Mouse (Mus musculus) adrenal gland, adult 8-10 months (tissue): Measurements from ENCODE around the gene Olfr589. TPM values are rescaled to one million over a fixed set of nuclear protein-coding genes. Genes with fewer than 3 reads are reported as not detected.
"Not testable (repeated sequence)": the region's sequence is repeated elsewhere in the genome, so short reads cannot be mapped to it uniquely, and the experiment has no call there.

Source experiments
- DNase-seq: peaks from one replicate; pipeline ENCODE4 v3.0.0; 2022
- total RNA-seq, 4 experiments: library from RNA; stranded (reverse); gene quantifications; 2 replicates each; pipeline ENCODE4 v1.2.4; 2022

Gene Olfr589
- total RNA-seq, result not detected

DNA sequence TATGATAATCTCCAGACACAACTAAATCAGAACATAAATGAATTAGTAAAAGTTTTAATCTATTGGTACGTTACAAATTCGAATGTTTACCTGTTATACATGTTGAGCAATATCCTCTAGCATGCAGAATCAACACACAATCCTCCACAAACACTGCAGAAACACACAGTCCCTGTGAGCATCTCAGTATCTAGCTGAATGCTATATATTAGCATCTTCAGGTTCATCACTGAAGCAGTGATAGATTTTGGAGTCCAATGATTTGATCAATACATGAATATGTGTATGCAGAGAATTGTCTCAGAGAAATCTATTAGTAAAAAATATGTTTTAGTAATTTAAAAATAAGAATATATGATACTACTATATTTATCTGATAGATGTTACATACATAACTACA is at the start of gene Olfr589:
Olfr589 (minus strand) TSS at position 101 of the 400 bp plus-strand sequence.
- no peak for DNase-seq

GRCm38 (mm10) chr7:103184503-103184902 is 28.3 kb upstream of the Olfr589 start, which contains the start of gene Olfr592:
Gene Olfr592 (plus strand): TSS chr7:103184803.
- not testable (repeated sequence) for DNase-seq

GRCm38 (mm10) chr7:103178240-103178639 is 22.1 kb upstream of the Olfr589 start, which contains the start of gene Olfr591:
Gene Olfr591 (minus strand): TSS chr7:103178340.
- no peak for DNase-seq

- no peak for DNase-seq
Measured at GRCm38 (mm10) chr7:103169697-103170096, 13.5 kb upstream of the Olfr589 start.

DNA sequence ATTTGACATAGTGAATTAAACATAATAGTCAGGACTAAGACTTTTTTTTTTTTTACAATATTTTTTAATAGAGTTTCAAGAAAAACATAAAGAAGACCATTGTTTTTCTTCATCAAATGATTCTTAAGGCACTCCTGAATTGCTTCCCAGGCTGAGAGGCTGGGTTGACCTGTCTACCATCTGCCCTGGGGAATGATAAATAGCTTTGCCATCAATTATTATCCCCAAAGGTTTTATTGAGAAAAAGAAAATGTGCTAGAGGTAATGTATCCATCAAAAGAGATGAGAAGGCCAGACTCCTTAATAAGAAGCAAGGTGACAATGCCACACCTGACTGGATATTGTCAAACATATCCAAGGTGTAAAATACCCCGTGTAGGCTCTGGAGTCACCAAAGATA is 15.6 kb downstream of the Olfr589 start, which contains the start of gene Olfr588-ps1:
Olfr588-ps1 (plus strand) TSS at position 301 of the 400 bp plus-strand sequence.
- no peak for DNase-seq

GRCm38 (mm10) chr7:103125538-103125937 is 30.6 kb downstream of the Olfr589 start, which contains the start of gene Olfr586:
Gene Olfr586 (minus strand): TSS chr7:103125638.
- DNase-seq, result no peak

DNA sequence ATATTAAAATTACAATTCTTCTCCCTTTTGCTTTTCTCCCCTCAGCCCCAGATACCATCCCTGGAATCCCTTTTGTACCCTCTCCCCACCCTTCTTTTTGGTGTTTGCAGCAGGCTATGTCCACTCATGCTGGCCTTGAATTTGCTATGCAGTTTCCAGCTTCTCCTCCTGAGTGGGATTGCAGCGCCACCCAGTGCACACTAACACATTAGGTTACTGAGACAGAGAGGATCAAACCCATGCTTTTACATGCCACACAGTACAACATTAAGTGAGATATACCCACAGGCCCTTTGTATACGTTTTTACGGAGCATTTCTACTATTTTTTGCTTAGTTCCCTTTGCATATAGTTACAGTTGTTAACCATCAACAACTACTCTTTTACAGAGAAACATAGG is 36.8 kb downstream of the Olfr589 start:
- no peak for DNase-seq

Other genes with a start within 250 kb of the Olfr589 start
- gene Olfr571, start 238.8 kb downstream of the Olfr589 start, total RNA-seq, result under 1 TPM in 1 of 4 experiments, not detected in 3; 0.05 TPM
- not detected for gene Olfr572, start 231.9 kb downstream of the Olfr589 start, total RNA-seq
- not detected for gene Olfr573-ps1, start 213.8 kb downstream of the Olfr589 start, total RNA-seq
- gene Olfr574, start 207.9 kb downstream of the Olfr589 start, total RNA-seq, result 1 to 10 TPM in 2 of 4 experiments, under 1 TPM in 1, not detected in 1; 0.45 to 1.4 (median 1.0) TPM
- gene Olfr575, start 197.6 kb downstream of the Olfr589 start, total RNA-seq, result not detected
- gene Olfr576, start 193.7 kb downstream of the Olfr589 start, total RNA-seq, result not detected
- not detected for gene Olfr577, start 180.4 kb downstream of the Olfr589 start, total RNA-seq
- gene Olfr578, start 167.0 kb downstream of the Olfr589 start, total RNA-seq, result not detected
- not detected for gene Olfr582, start 118.3 kb downstream of the Olfr589 start, total RNA-seq
- gene Olfr583, start 105.1 kb downstream of the Olfr589 start, total RNA-seq, result not detected
- not detected for gene Olfr584, start 74.5 kb downstream of the Olfr589 start, total RNA-seq
- gene Olfr585, start 58.6 kb downstream of the Olfr589 start, total RNA-seq, result not detected
- not detected for gene Olfr586, start 30.7 kb downstream of the Olfr589 start, total RNA-seq
- gene Olfr588-ps1, start 15.5 kb downstream of the Olfr589 start, total RNA-seq, result not detected
- not detected for gene Olfr591, start 22.0 kb upstream of the Olfr589 start, total RNA-seq
- gene Olfr592, start 28.4 kb upstream of the Olfr589 start, total RNA-seq, result not detected
- gene Olfr593, start 55.5 kb upstream of the Olfr589 start, total RNA-seq, result not detected
- gene Olfr594, start 60.6 kb upstream of the Olfr589 start, total RNA-seq, result not detected
- gene Usp17ld, start 96.1 kb upstream of the Olfr589 start, total RNA-seq, result not detected
- not detected for gene Olfr596, start 149.3 kb upstream of the Olfr589 start, total RNA-seq
- not detected for gene Olfr597, start 160.0 kb upstream of the Olfr589 start, total RNA-seq
- not detected for gene Olfr598, start 167.2 kb upstream of the Olfr589 start, total RNA-seq
- not detected for gene Olfr599, start 179.6 kb upstream of the Olfr589 start, total RNA-seq
- gene Olfr600, start 193.3 kb upstream of the Olfr589 start, total RNA-seq, result not detected
- gene Olfr601, start 206.3 kb upstream of the Olfr589 start, total RNA-seq, result not detected
- gene Olfr603, start 229.8 kb upstream of the Olfr589 start, total RNA-seq, result not detected